Mouse (Mus musculus) kidney, embryonic 16.5 days (tissue): Measurements from ENCODE around the gene Uso1. TPM values are rescaled to one million over a fixed set of nuclear protein-coding genes. Genes with fewer than 3 reads are reported as not detected.

Source experiments
- ATAC-seq: fragments of 200-750 bp; cut with Nextera tagmentation; 2 replicates; pipeline ENCODE4 v1.8.0; 2017; ENCODE audit warnings: moderate TSS enrichment; ENCODE audit not compliant: low FRiP score, low TSS enrichment
- H3K27ac ChIP-seq: fragments of 300-500 bp; sonication (generic); 2 replicates; pipeline ENCODE4 v1.5.1; 2014; ENCODE audit warnings: low read length
- H3K27me3 ChIP-seq: fragments of 300-500 bp; sonication (generic); 2 replicates; pipeline ENCODE4 v1.6.1; 2014; ENCODE audit warnings: low read length, control low read depth, mixed read lengths; ENCODE audit not compliant: insufficient read depth
- H3K36me3 ChIP-seq: fragments of 300-500 bp; sonication (generic); 2 replicates; pipeline ENCODE4 v1.6.1; 2014; ENCODE audit warnings: low read length, control low read depth, mixed read lengths; ENCODE audit not compliant: insufficient read depth
- H3K4me1 ChIP-seq: fragments of 300-500 bp; sonication (generic); 2 replicates; pipeline ENCODE4 v1.6.1; 2014; ENCODE audit warnings: low read length, control low read depth, mixed read lengths; ENCODE audit not compliant: insufficient read depth
- H3K4me2 ChIP-seq: fragments of 300-500 bp; sonication (generic); replicated peaks from 2 replicates; pipeline ENCODE4 v1.6.1; 2014; ENCODE audit warnings: low read depth, low read length
- H3K4me3 ChIP-seq: fragments of 300-500 bp; sonication (generic); 2 replicates; pipeline ENCODE4 v1.5.1; 2014; ENCODE audit warnings: mild to moderate bottlenecking, low read length
- H3K9ac ChIP-seq: fragments of 300-500 bp; sonication (generic); replicated peaks from 2 replicates; pipeline ENCODE4 v1.6.1; 2014; ENCODE audit warnings: low read length
- H3K9me3 ChIP-seq: fragments of 300-500 bp; sonication (generic); 2 replicates; pipeline ENCODE4 v1.6.1; 2016; ENCODE audit warnings: low read length, control low read depth
- WGBS: fragments of 180-500 bp; shearing (Covaris S2); extraction: QIAGEN DNeasy Blood & Tissue Kit; methylation state at CpG from one replicate; pipeline ENCODE4 v1.1.7; 2014; 5-methylcytosine and 5-hydroxymethylcytosine counted together
- polyA plus RNA-seq: library from polyadenylated mRNA; unstranded; fragments of >200 nt; fragmentation: Nextera tagmentation; extraction: Ambion mirVana; gene quantifications from 2 replicates; pipeline ENCODE4 v1.2.1, GENCODE M21; 2015

Gene Uso1
- polyA plus RNA-seq, 1 experiment from 2014 or later = 40.0 TPM

- H3K9me3 ChIP-seq = no peaks in the 10 kb centered on the region
- no peak overlapping the region for H3K9ac ChIP-seq
- no peaks in the 10 kb centered on the region for H3K36me3 ChIP-seq
- no peak overlapping the region for H3K27ac ChIP-seq
- no peak for ATAC-seq
- 0 out of 2 replicates have a peak, but pooled peaks cover 5% of the 10 kb centered on the region for H3K4me1 ChIP-seq
- H3K4me3 ChIP-seq = no peak overlapping the region
- 81% methylated on average over 10 of the region's 10 CpGs for WGBS
- H3K4me2 ChIP-seq = no peak overlapping the region
- H3K27me3 ChIP-seq = no peaks in the 10 kb centered on the region
These were observed 94.1 kb downstream of the Uso1 start for GRCm38 (mm10) chr5:92231836-92232235.

- H3K4me3 ChIP-seq = no peak overlapping the region
- ATAC-seq = no peak
- no peak overlapping the region for H3K27ac ChIP-seq
- no peak overlapping the region for H3K9ac ChIP-seq
- no peak overlapping the region for H3K4me2 ChIP-seq
- WGBS = 87% methylated on average over 4 of the region's 4 CpGs
- H3K9me3 ChIP-seq = no peaks in the 10 kb centered on the region
- H3K36me3 ChIP-seq = no peaks in the 10 kb centered on the region
- H3K4me1 ChIP-seq = 0 out of 2 replicates have a peak, but pooled peaks cover 5% of the 10 kb centered on the region
- H3K27me3 ChIP-seq = no peaks in the 10 kb centered on the region
These were observed 95.6 kb downstream of the Uso1 start for GRCm38 (mm10) chr5:92233366-92233765.

- H3K4me2 ChIP-seq = no peak overlapping the region
These were observed 97.3 kb downstream of the Uso1 start for GRCm38 (mm10) chr5:92234939-92235557.

GRCm38 (mm10) chr5:92239333-92240232 is 101.8 kb downstream of the Uso1 start:
- Histone ChIP-seq H3K4me1 (0 out of 2 replicates have a peak, but pooled peaks cover 5% of the 10 kb centered on the region), H3K9ac (no peak overlapping the region), H3K27me3 (no peaks in the 10 kb centered on the region), H3K9me3 (no peaks in the 10 kb centered on the region), H3K27ac (no peak overlapping the region), H3K4me3 (no peak overlapping the region), H3K4me2 (0 out of 2 replicates have a peak overlapping the region, but pooled peaks have one; percentile 12), H3K36me3 (no peaks in the 10 kb centered on the region)
- ATAC-seq = peak; percentile 44; the same call in 1 of the 2 replicates
- WGBS = 45% methylated on average over 29 of the region's 29 CpGs

More at GRCm38 (mm10) chr5:92234939-92235557, 97.3 kb downstream of the Uso1 start:
- WGBS = 51% methylated on average over 5 of the region's 5 CpGs
- 0 out of 2 replicates have a peak, but pooled peaks cover 5% of the 10 kb centered on the region for H3K4me1 ChIP-seq
- peak; percentile 40; the same call in 1 of the 2 replicates for ATAC-seq
- H3K9me3 ChIP-seq = no peaks in the 10 kb centered on the region
- no peak overlapping the region for H3K9ac ChIP-seq
- H3K4me3 ChIP-seq = no peak overlapping the region
- H3K27me3 ChIP-seq = no peaks in the 10 kb centered on the region
- no peak overlapping the region for H3K27ac ChIP-seq
- no peaks in the 10 kb centered on the region for H3K36me3 ChIP-seq

GRCm38 (mm10) chr5:92240769-92241168 is 103.0 kb downstream of the Uso1 start:
- Histone ChIP-seq H3K36me3 (no peaks in the 10 kb centered on the region), H3K4me2 (no peak overlapping the region), H3K27me3 (no peaks in the 10 kb centered on the region), H3K4me1 (no peaks in the 10 kb centered on the region), H3K4me3 (no peak overlapping the region), H3K9ac (no peak overlapping the region), H3K9me3 (no peaks in the 10 kb centered on the region), H3K27ac (no peak overlapping the region)
- ATAC-seq = no peak
- 94% methylated on average over 12 of the region's 12 CpGs for WGBS

GRCm38 (mm10) chr5:92244900-92245299 is 107.2 kb downstream of the Uso1 start:
- WGBS = 95% methylated on average over 2 of the region's 2 CpGs
- H3K27ac ChIP-seq = no peak overlapping the region
- H3K4me1 ChIP-seq = no peaks in the 10 kb centered on the region
- H3K36me3 ChIP-seq = no peaks in the 10 kb centered on the region
- H3K9ac ChIP-seq = no peak overlapping the region
- H3K27me3 ChIP-seq = no peaks in the 10 kb centered on the region
- no peak overlapping the region for H3K4me3 ChIP-seq
- ATAC-seq = no peak
- H3K4me2 ChIP-seq = no peak overlapping the region
- H3K9me3 ChIP-seq = 0 out of 2 replicates have a peak, but pooled peaks cover under 1% of the 10 kb centered on the region

GRCm38 (mm10) chr5:92245483-92245882 is 107.7 kb downstream of the Uso1 start:
- Histone ChIP-seq H3K27ac (no peak overlapping the region), H3K9me3 (peaks cover 5% of the 10 kb centered on the region; the same call in 1 of the 2 replicates), H3K36me3 (no peaks in the 10 kb centered on the region), H3K9ac (no peak overlapping the region), H3K4me1 (no peaks in the 10 kb centered on the region), H3K4me2 (no peak overlapping the region), H3K27me3 (no peaks in the 10 kb centered on the region), H3K4me3 (no peak overlapping the region)
- 89% methylated on average over 9 of the region's 9 CpGs for WGBS
- ATAC-seq = no peak

GRCm38 (mm10) chr5:92248614-92249013 is 110.9 kb downstream of the Uso1 start:
- Histone ChIP-seq H3K4me1 (no peaks in the 10 kb centered on the region), H3K27ac (no peak overlapping the region), H3K36me3 (no peaks in the 10 kb centered on the region), H3K4me3 (no peak overlapping the region), H3K9ac (no peak overlapping the region), H3K4me2 (no peak overlapping the region), H3K9me3 (peaks cover 5% of the 10 kb centered on the region; the same call in 1 of the 2 replicates), H3K27me3 (no peaks in the 10 kb centered on the region)
- ATAC-seq = no peak
- WGBS = 77% methylated on average over 11 of the region's 11 CpGs

- Histone ChIP-seq H3K4me3 (no peak overlapping the region), H3K4me2 (no peak overlapping the region), H3K9me3 (peaks cover 5% of the 10 kb centered on the region; the same call in 1 of the 2 replicates), H3K4me1 (peaks cover 10% of the 10 kb centered on the region), H3K27me3 (no peaks in the 10 kb centered on the region), H3K9ac (no peak overlapping the region), H3K36me3 (no peaks in the 10 kb centered on the region), H3K27ac (no peak overlapping the region)
- ATAC-seq = no peak
- 94% methylated on average over 6 of the region's 6 CpGs for WGBS
These were observed 114.3 kb downstream of the Uso1 start for GRCm38 (mm10) chr5:92252031-92252430.
